Mouse (Mus musculus) heart, embryonic 12.5 days (tissue): ENCODE measurements around the gene Lamc2. TPM values are rescaled to one million over a fixed set of nuclear protein-coding genes. Genes with fewer than 3 reads are reported as not detected.

Experiments used
- ATAC-seq: fragments of 200-750 bp; cut with Nextera tagmentation; 2 replicates; pipeline ENCODE4 v1.8.0; 2017; ENCODE audit warnings: moderate TSS enrichment, moderate library complexity; ENCODE audit not compliant: insufficient number of reproducible peaks, low FRiP score
- H3K27ac ChIP-seq: fragments of 300-500 bp; sonication (generic); 2 replicates; pipeline ENCODE4 v1.5.1; 2016; ENCODE audit warnings: mild to moderate bottlenecking, moderate library complexity; ENCODE audit not compliant: poor library complexity, severe bottlenecking
- H3K27me3 ChIP-seq: fragments of 300-500 bp; sonication (generic); replicated peaks from 2 replicates; pipeline ENCODE4 v1.6.1; 2016; ENCODE audit warnings: mild to moderate bottlenecking, moderate library complexity
- H3K36me3 ChIP-seq: fragments of 300-500 bp; sonication (generic); 2 replicates; pipeline ENCODE4 v1.6.1; 2016; ENCODE audit warnings: mild to moderate bottlenecking, moderate library complexity
- H3K4me1 ChIP-seq: fragments of 300-500 bp; sonication (generic); replicated peaks from 2 replicates; pipeline ENCODE4 v1.6.1; 2016; ENCODE audit warnings: mild to moderate bottlenecking
- H3K4me2 ChIP-seq: fragments of 300-500 bp; sonication (generic); 2 replicates; pipeline ENCODE4 v1.6.1; 2016; ENCODE audit warnings: mild to moderate bottlenecking, moderate library complexity
- H3K4me3 ChIP-seq: fragments of 300-500 bp; sonication (generic); 2 replicates; pipeline ENCODE4 v1.5.1; 2016; ENCODE audit warnings: mild to moderate bottlenecking
- H3K9ac ChIP-seq: fragments of 300-500 bp; sonication (generic); 2 replicates; pipeline ENCODE4 v1.6.1; 2016; ENCODE audit warnings: mild to moderate bottlenecking, moderate library complexity
- H3K9me3 ChIP-seq: fragments of 300-500 bp; sonication (generic); replicated peaks from 2 replicates; pipeline ENCODE4 v1.6.1; 2016; ENCODE audit warnings: mild to moderate bottlenecking, moderate library complexity
- WGBS: fragments of 180-500 bp; shearing (Covaris S2); methylation state at CpG from one replicate; pipeline ENCODE4 v1.1.7; 2016; 5-methylcytosine and 5-hydroxymethylcytosine counted together
- polyA plus RNA-seq: library from polyadenylated mRNA; unstranded; fragments of >200 nt; fragmentation: Nextera tagmentation; extraction: Ambion mirVana; gene quantifications from 2 replicates; pipeline ENCODE4 v1.2.1, GENCODE M21; 2016

Gene Lamc2
- polyA plus RNA-seq, 1 experiment from 2014 or later, result 9.8 TPM

GRCm38 (mm10) chr1:153210992-153211391, 24.7 kb upstream of the Lamc2 start:
- ATAC-seq, result no peak
- Histone ChIP-seq H3K9ac (no peak overlapping the region), H3K27ac (no peak overlapping the region), H3K9me3 (no peaks in the 10 kb centered on the region), H3K4me2 (no peak overlapping the region), H3K4me1 (peaks cover 6% of the 10 kb centered on the region; the same call in 1 of the 2 replicates), H3K36me3 (0 out of 2 replicates have a peak, but pooled peaks cover 4% of the 10 kb centered on the region), H3K4me3 (no peak overlapping the region), H3K27me3 (no peaks in the 10 kb centered on the region)
- 27% methylated on average over 4 of the region's 4 CpGs for whole genome bisulfite sequencing

GRCm38 (mm10) chr1:153210198-153210597, 24.0 kb upstream of the Lamc2 start:
- Histone ChIP-seq H3K4me2 (no peak overlapping the region), H3K9me3 (no peaks in the 10 kb centered on the region), H3K36me3 (no peaks in the 10 kb centered on the region), H3K4me1 (peaks cover 13% of the 10 kb centered on the region; the same call in 1 of the 2 replicates), H3K27me3 (no peaks in the 10 kb centered on the region), H3K9ac (no peak overlapping the region), H3K27ac (no peak overlapping the region), H3K4me3 (no peak overlapping the region)
- WGBS, result 85% methylated on average over 2 of the region's 2 CpGs
- no peak for ATAC-seq

GRCm38 (mm10) chr1:153202195-153202594, 15.9 kb upstream of the Lamc2 start:
- Histone ChIP-seq H3K4me1 (peaks cover 25% of the 10 kb centered on the region), H3K36me3 (no peaks in the 10 kb centered on the region), H3K9ac (no peak overlapping the region), H3K9me3 (no peaks in the 10 kb centered on the region), H3K4me3 (no peak overlapping the region), H3K4me2 (no peak overlapping the region), H3K27ac (no peak overlapping the region), H3K27me3 (no peaks in the 10 kb centered on the region)
- 48% methylated on average over 8 of the region's 8 CpGs for WGBS
- no peak for ATAC-seq

- H3K27me3 ChIP-seq, result no peaks in the 10 kb centered on the region
- H3K36me3 ChIP-seq, result no peaks in the 10 kb centered on the region
- H3K4me2 ChIP-seq, result no peak overlapping the region
- H3K4me1 ChIP-seq, result peaks cover 25% of the 10 kb centered on the region
- H3K27ac ChIP-seq, result no peak overlapping the region
- no peak for ATAC-seq
- WGBS, result 53% methylated on average over 14 of the region's 14 CpGs
- no peak overlapping the region for H3K4me3 ChIP-seq
- H3K9ac ChIP-seq, result no peak overlapping the region
- H3K9me3 ChIP-seq, result no peaks in the 10 kb centered on the region
Observed at GRCm38 (mm10) chr1:153201448-153201847, 15.2 kb upstream of the Lamc2 start.

- no peak overlapping the region for H3K9ac ChIP-seq
- no peaks in the 10 kb centered on the region for H3K27me3 ChIP-seq
- H3K4me1 ChIP-seq, result peaks cover 22% of the 10 kb centered on the region
- 76% methylated on average over 3 of the region's 3 CpGs for WGBS
- no peak overlapping the region for H3K4me2 ChIP-seq
- ATAC-seq, result no peak
- H3K36me3 ChIP-seq, result no peaks in the 10 kb centered on the region
- H3K4me3 ChIP-seq, result no peak overlapping the region
- no peak overlapping the region for H3K27ac ChIP-seq
- H3K9me3 ChIP-seq, result no peaks in the 10 kb centered on the region
Observed at GRCm38 (mm10) chr1:153197316-153197850, 11.1 kb upstream of the Lamc2 start.

- no peaks in the 10 kb centered on the region for H3K36me3 ChIP-seq
- H3K27me3 ChIP-seq, result no peaks in the 10 kb centered on the region
- H3K4me1 ChIP-seq, result peaks cover 25% of the 10 kb centered on the region
- H3K4me2 ChIP-seq, result no peak overlapping the region
- H3K9me3 ChIP-seq, result no peaks in the 10 kb centered on the region
- no peak overlapping the region for H3K9ac ChIP-seq
- ATAC-seq, result no peak
- H3K4me3 ChIP-seq, result no peak overlapping the region
- H3K27ac ChIP-seq, result no peak overlapping the region
- WGBS, result 89% methylated on average over 6 of the region's 6 CpGs
Observed at GRCm38 (mm10) chr1:153192945-153193344, 6.7 kb upstream of the Lamc2 start.

GRCm38 (mm10) chr1:153192379-153192778, 6.1 kb upstream of the Lamc2 start:
- no peak overlapping the region for H3K4me3 ChIP-seq
- no peak overlapping the region for H3K4me2 ChIP-seq
- peak overlapping the region; percentile 93 for H3K27ac ChIP-seq
- WGBS, result 83% methylated on average over 4 of the region's 4 CpGs
- peaks cover 26% of the 10 kb centered on the region for H3K4me1 ChIP-seq
- H3K9ac ChIP-seq, result peak overlapping the region; percentile 2; the same call in 1 of the 2 replicates
- H3K27me3 ChIP-seq, result no peaks in the 10 kb centered on the region
- H3K9me3 ChIP-seq, result no peaks in the 10 kb centered on the region
- ATAC-seq, result no peak
- no peaks in the 10 kb centered on the region for H3K36me3 ChIP-seq

GRCm38 (mm10) chr1:153191943-153192329, 5.7 kb upstream of the Lamc2 start:
- peak; percentile 55; the same call in 1 of the 2 replicates for ATAC-seq
- Histone ChIP-seq H3K27ac (peak overlapping the region; percentile 93), H3K36me3 (no peaks in the 10 kb centered on the region), H3K4me2 (peak overlapping the region; percentile 32), H3K4me1 (peaks cover 26% of the 10 kb centered on the region), H3K27me3 (no peaks in the 10 kb centered on the region), H3K4me3 (no peak overlapping the region), H3K9me3 (no peaks in the 10 kb centered on the region), H3K9ac (peak overlapping the region; percentile 2; the same call in 1 of the 2 replicates)
- 15% methylated on average over 5 of the region's 5 CpGs for WGBS

GRCm38 (mm10) chr1:153191237-153191942, 5.1 kb upstream of the Lamc2 start:
- Histone ChIP-seq H3K9me3 (no peaks in the 10 kb centered on the region), H3K4me3 (no peak overlapping the region), H3K9ac (no peak overlapping the region), H3K27ac (peak overlapping the region; percentile 93), H3K4me1 (peaks cover 30% of the 10 kb centered on the region), H3K4me2 (peak overlapping the region; percentile 32; the same call in 1 of the 2 replicates), H3K27me3 (no peaks in the 10 kb centered on the region), H3K36me3 (no peaks in the 10 kb centered on the region)
- no peak for ATAC-seq
- 47% methylated on average over 15 of the region's 15 CpGs for WGBS

- ATAC-seq, result no peak
- Histone ChIP-seq H3K9ac (no peak overlapping the region), H3K4me1 (peaks cover 36% of the 10 kb centered on the region), H3K4me2 (no peak overlapping the region), H3K27me3 (peaks cover 3% of the 10 kb centered on the region; the same call in 1 of the 2 replicates), H3K9me3 (no peaks in the 10 kb centered on the region), H3K27ac (no peak overlapping the region), H3K4me3 (no peak overlapping the region), H3K36me3 (no peaks in the 10 kb centered on the region)
- WGBS, result 36% methylated on average over 3 of the region's 3 CpGs
Observed at GRCm38 (mm10) chr1:153188081-153188480, 1.8 kb upstream of the Lamc2 start.

- 57% methylated on average over 9 of the region's 9 CpGs for WGBS
- Histone ChIP-seq H3K9me3 (no peaks in the 10 kb centered on the region), H3K4me3 (no peak overlapping the region), H3K9ac (no peak overlapping the region), H3K27ac (peak overlapping the region; percentile 51; the same call in 1 of the 2 replicates), H3K4me1 (peaks cover 7% of the 10 kb centered on the region), H3K36me3 (no peaks in the 10 kb centered on the region), H3K4me2 (no peak overlapping the region), H3K27me3 (no peaks in the 10 kb centered on the region; the same call in 1 of the 2 replicates)
- no peak for ATAC-seq
Observed at GRCm38 (mm10) chr1:153180586-153181289, 5.5 kb downstream of the Lamc2 start.
